12 mouse cellular contexts compared by ENCODE assay signal in the genomic region with DNA sequence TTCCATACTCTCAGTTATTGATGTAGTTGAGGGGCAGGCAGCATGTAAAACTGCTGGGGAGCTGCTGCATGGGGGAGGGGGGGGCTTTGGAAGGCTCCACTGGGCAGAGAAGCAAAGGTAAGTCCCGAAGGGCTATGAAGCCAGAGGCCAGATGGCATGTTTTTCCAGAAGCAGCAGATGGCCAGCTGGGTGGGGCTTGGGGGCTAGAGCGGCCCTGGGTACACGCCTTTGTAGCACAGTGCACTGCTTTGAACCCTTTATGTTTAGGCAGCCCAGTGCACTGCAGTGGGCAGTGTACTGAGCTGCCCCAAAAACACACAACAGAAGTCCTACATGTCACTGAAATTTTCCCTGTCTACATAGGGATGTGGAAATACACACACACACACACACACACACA. TPM values are rescaled to one million over a fixed set of nuclear protein-coding genes. Genes with fewer than 3 reads are reported as not detected.
DNase-seq lines count a peak whose midpoint lies in the region; ATAC-seq and TF ChIP-seq lines count a peak whose summit lies in the region.
"Had no signal": no experiment of that assay in that cellular context is flagged by ENCODE, and none has a peak within 500 bp of the region (broad histone marks: within the 10 kb centered on the region; RNA-seq: fewer than 3 reads in every experiment).

No protein-coding gene starts in this region.

- peak; percentile 28 for DNase-seq in embryo, embryonic 9.5 days (ENCODE audit: extremely low spot score)
- DNase-seq in hindbrain, postnatal 0 days (ENCODE audit: low spot score), result peak; percentile 72
- DNase-seq in testis, postnatal 14 days (ENCODE audit: low spot score), result no peak
- no peak for DNase-seq in urinary bladder, postnatal 4 days (ENCODE audit: low spot score in 2 of 2)
- no peak for DNase-seq in right cerebral cortex, postnatal 4 days
- no peak for DNase-seq in gastrocnemius, postnatal 10 days
- DNase-seq: cerebellum, adult 11 months; gastrocnemius, postnatal 25 days; kidney, adult 11 months had no signal

- WGBS in bone marrow, adult 2 months, result 44% methylated on average over 3 of the region's 3 CpGs
- 7% methylated on average over 3 of the region's 3 CpGs for WGBS in hindbrain, postnatal 0 days
- WGBS in midbrain, embryonic 12.5 days, result 29% methylated on average over 3 of the region's 3 CpGs

- no peaks in the 10 kb centered on the region for H3K36me3 ChIP-seq in hindbrain, postnatal 0 days (ENCODE audit: insufficient read depth, low read length)
- no peaks in the 10 kb centered on the region for H3K36me3 ChIP-seq in midbrain, embryonic 12.5 days
- H3K36me3 ChIP-seq: lung, embryonic 15.5 days had no signal

- no peaks in the 10 kb centered on the region for H3K9me3 ChIP-seq in hindbrain, postnatal 0 days (ENCODE audit: low read length)
- H3K9me3 ChIP-seq in midbrain, embryonic 12.5 days, result no peaks in the 10 kb centered on the region
- H3K9me3 ChIP-seq: lung, embryonic 15.5 days had no signal

- peaks cover 2% of the 10 kb centered on the region; the same call in 1 of the 2 replicates for H3K4me1 ChIP-seq in bone marrow, adult 2 months (ENCODE audit: control insufficient read depth, insufficient read depth, low read length)
- H3K4me1 ChIP-seq in hindbrain, postnatal 0 days (ENCODE audit: insufficient read depth, low read length), result no peaks in the 10 kb centered on the region
- peaks cover 10% of the 10 kb centered on the region; the same call in 1 of the 2 replicates for H3K4me1 ChIP-seq in midbrain, embryonic 12.5 days
- H3K4me1 ChIP-seq: lung, embryonic 15.5 days had no signal

- TF ChIP-seq POLR2A in bone marrow, adult 2 months (IDR thresholded peaks at IDR 0.05; ENCODE audit: borderline replicate concordance, control insufficient read depth, low read depth, low read length), result no peak

- H3K27me3 ChIP-seq in hindbrain, postnatal 0 days (ENCODE audit: insufficient read depth, low read length), result no peaks in the 10 kb centered on the region
- no peaks in the 10 kb centered on the region for H3K27me3 ChIP-seq in midbrain, embryonic 12.5 days
- H3K27me3 ChIP-seq: lung, embryonic 15.5 days had no signal

- H3K27ac ChIP-seq in bone marrow, adult 2 months (ENCODE audit: control insufficient read depth, insufficient read depth, low read depth, low read length, poor library complexity), result peak overlapping the region; percentile 38; the same call in 1 of the 2 replicates
- H3K27ac ChIP-seq in hindbrain, postnatal 0 days, result no peak overlapping the region
- peak overlapping the region; percentile 78 for H3K27ac ChIP-seq in midbrain, embryonic 12.5 days (replicated peaks)

- H3K9ac ChIP-seq in hindbrain, postnatal 0 days (replicated peaks; ENCODE audit: low read length), result no peak overlapping the region
- H3K9ac ChIP-seq in midbrain, embryonic 12.5 days (replicated peaks), result no peak overlapping the region
- H3K9ac ChIP-seq: lung, embryonic 15.5 days had no signal

- no peak for TF ChIP-seq CTCF in bone marrow, adult 2 months (IDR thresholded peaks at IDR 0.05; ENCODE audit: control insufficient read depth, insufficient read depth, low read length)
- TF ChIP-seq CTCF in hindbrain, postnatal 0 days (IDR thresholded peaks at IDR 0.05; ENCODE audit: low read depth), result no peak

- no peak overlapping the region for H3K4me3 ChIP-seq in bone marrow, adult 2 months (replicated peaks; ENCODE audit: control insufficient read depth, low read depth, low read length)
- no peak overlapping the region for H3K4me3 ChIP-seq in hindbrain, postnatal 0 days (ENCODE audit: low read length)
- no peak overlapping the region for H3K4me3 ChIP-seq in midbrain, embryonic 12.5 days
- H3K4me3 ChIP-seq: lung, embryonic 15.5 days had no signal

- H3K4me2 ChIP-seq in hindbrain, postnatal 0 days (ENCODE audit: low read depth, low read length), result no peak overlapping the region
- no peak overlapping the region for H3K4me2 ChIP-seq in midbrain, embryonic 12.5 days (replicated peaks)
- H3K4me2 ChIP-seq: lung, embryonic 15.5 days had no signal

- peak; percentile 79 for ATAC-seq in hindbrain, postnatal 0 days
- peak; percentile 83 for ATAC-seq in midbrain, embryonic 12.5 days (ENCODE audit: low FRiP score, low read depth)

RNA-seq across cellular contexts. Expression of gene Fuca1, which starts 7.7 kb away (rescaled TPM):
- 57.7 and 172 TPM in 2 replicates for polyA plus RNA-seq in bone marrow, adult 2 months (2011; ENCODE audit: insufficient read depth, insufficient read length, low replicate concordance, missing spikeins)
- 42.5 and 43.6 TPM in 2 replicates for total RNA-seq in hindbrain, postnatal 0 days (2014; rRNA removed)
- polyA plus RNA-seq in hindbrain, postnatal 0 days (2015; fragmentation: Nextera tagmentation; extraction: Ambion mirVana), result 92.8 and 97.3 TPM in 2 replicates
- polyA plus RNA-seq in midbrain, embryonic 12.5 days (2016; fragmentation: Nextera tagmentation; extraction: Ambion mirVana), result 50.6 and 54.7 TPM in 2 replicates
- 10 to 100 TPM; 36.1 to 41.4 TPM for total RNA-seq in gastrocnemius, postnatal 10 days (2021)

RNA-seq across cellular contexts. Expression of gene Cnr2, which starts 17.6 kb away (rescaled TPM):
- polyA plus RNA-seq in bone marrow, adult 2 months (2011; ENCODE audit: insufficient read depth, insufficient read length, low replicate concordance, missing spikeins), result 4.6 and 12.2 TPM in 2 replicates
- 0.04 and 0.58 TPM in 2 replicates for total RNA-seq in hindbrain, postnatal 0 days (2014; rRNA removed)
- polyA plus RNA-seq in hindbrain, postnatal 0 days (2015; fragmentation: Nextera tagmentation; extraction: Ambion mirVana), result 0.04 and 0.06 TPM in 2 replicates
- 0.13 and 0.27 TPM in 2 replicates for polyA plus RNA-seq in midbrain, embryonic 12.5 days (2016; fragmentation: Nextera tagmentation; extraction: Ambion mirVana)
- under 1 TPM; 0.75 to 0.95 TPM for total RNA-seq in gastrocnemius, postnatal 10 days (2021)

RNA-seq across cellular contexts. Expression of gene Hmgcl, which starts 33.4 kb away (rescaled TPM):
- 39.0 and 65.5 TPM in 2 replicates for polyA plus RNA-seq in bone marrow, adult 2 months (2011; ENCODE audit: insufficient read depth, insufficient read length, low replicate concordance, missing spikeins)
- 27.0 and 38.6 TPM in 2 replicates for total RNA-seq in hindbrain, postnatal 0 days (2014; rRNA removed)
- 55.0 and 60.0 TPM in 2 replicates for polyA plus RNA-seq in hindbrain, postnatal 0 days (2015; fragmentation: Nextera tagmentation; extraction: Ambion mirVana)
- polyA plus RNA-seq in midbrain, embryonic 12.5 days (2016; fragmentation: Nextera tagmentation; extraction: Ambion mirVana), result 52.7 and 54.1 TPM in 2 replicates
- 10 to 100 TPM; 43.7 to 49.2 TPM for total RNA-seq in gastrocnemius, postnatal 10 days (2021)

RNA-seq across cellular contexts. Expression of gene Pnrc2, which starts 39.2 kb away (rescaled TPM):
- polyA plus RNA-seq in bone marrow, adult 2 months (2011; ENCODE audit: insufficient read depth, insufficient read length, low replicate concordance, missing spikeins), result 37.3 and 38.3 TPM in 2 replicates
- total RNA-seq in hindbrain, postnatal 0 days (2014; rRNA removed), result 54.9 and 55.0 TPM in 2 replicates
- polyA plus RNA-seq in hindbrain, postnatal 0 days (2015; fragmentation: Nextera tagmentation; extraction: Ambion mirVana), result 81.7 and 90.4 TPM in 2 replicates
- polyA plus RNA-seq in midbrain, embryonic 12.5 days (2016; fragmentation: Nextera tagmentation; extraction: Ambion mirVana), result 189 and 199 TPM in 2 replicates
- total RNA-seq in gastrocnemius, postnatal 10 days (2021), result 10 to 100 TPM; 59.0 to 71.8 TPM

RNA-seq across cellular contexts. Expression of gene Gale, which starts 50.7 kb away (rescaled TPM):
- polyA plus RNA-seq in bone marrow, adult 2 months (2011; ENCODE audit: insufficient read depth, insufficient read length, low replicate concordance, missing spikeins), result 4.7 and 11.0 TPM in 2 replicates
- total RNA-seq in hindbrain, postnatal 0 days (2014; rRNA removed), result 36.2 and 41.2 TPM in 2 replicates
- 39.8 and 40.2 TPM in 2 replicates for polyA plus RNA-seq in hindbrain, postnatal 0 days (2015; fragmentation: Nextera tagmentation; extraction: Ambion mirVana)
- polyA plus RNA-seq in midbrain, embryonic 12.5 days (2016; fragmentation: Nextera tagmentation; extraction: Ambion mirVana), result 32.1 and 32.8 TPM in 2 replicates
- 1 to 10 TPM; 2.8 to 4.0 TPM for total RNA-seq in gastrocnemius, postnatal 10 days (2021)

Comparison
In these comparisons a context has a peak if more than half of its experiments do, and no peak if none do; other contexts are left out.
1. DNase-seq: peak in embryo, embryonic 9.5 days (single experiment) and hindbrain, postnatal 0 days (single experiment); none in testis, postnatal 14 days (single experiment), urinary bladder, postnatal 4 days (0 of 2), right cerebral cortex, postnatal 4 days (single experiment) and gastrocnemius, postnatal 10 days (single experiment).